Mouse (Mus musculus) stomach, embryonic 15.5 days (tissue): ENCODE results near the gene Trpc6. TPM values are rescaled to one million over a fixed set of nuclear protein-coding genes. Genes with fewer than 3 reads are reported as not detected.

Source experiments
- ATAC-seq: fragments of 200-750 bp; cut with Nextera tagmentation; 2 replicates; pipeline ENCODE4 v1.8.0; 2017; ENCODE audit warnings: low read depth, moderate number of reproducible peaks, moderate TSS enrichment; ENCODE audit not compliant: insufficient read depth, low FRiP score
- H3K27ac ChIP-seq: fragments of 300-500 bp; sonication (generic); 2 replicates; pipeline ENCODE4 v1.5.1; 2015; ENCODE audit warnings: mild to moderate bottlenecking, inconsistent platforms
- H3K27me3 ChIP-seq: fragments of 300-500 bp; sonication (generic); replicated peaks from 2 replicates; pipeline ENCODE4 v1.6.1; 2015; ENCODE audit warnings: inconsistent platforms
- H3K36me3 ChIP-seq: fragments of 300-500 bp; sonication (generic); 2 replicates; pipeline ENCODE4 v1.6.1; 2015; ENCODE audit warnings: inconsistent platforms
- H3K4me1 ChIP-seq: fragments of 300-500 bp; sonication (generic); 2 replicates; pipeline ENCODE4 v1.6.1; 2015; ENCODE audit warnings: inconsistent platforms
- H3K4me2 ChIP-seq: fragments of 300-500 bp; sonication (generic); 2 replicates; pipeline ENCODE4 v1.6.1; 2015; ENCODE audit warnings: mild to moderate bottlenecking, inconsistent platforms
- H3K4me3 ChIP-seq: fragments of 300-500 bp; sonication (generic); replicated peaks from 2 replicates; pipeline ENCODE4 v1.5.1; 2015; ENCODE audit warnings: inconsistent platforms
- H3K9ac ChIP-seq: fragments of 300-500 bp; sonication (generic); 2 replicates; pipeline ENCODE4 v1.6.1; 2015; ENCODE audit warnings: inconsistent platforms
- H3K9me3 ChIP-seq: fragments of 300-500 bp; sonication (generic); 2 replicates; pipeline ENCODE4 v1.6.1; 2016; ENCODE audit warnings: inconsistent platforms
- WGBS: fragments of 180-500 bp; shearing (Covaris S2); methylation state at CpG from one replicate; pipeline ENCODE4 v1.1.7; 2015; 5-methylcytosine and 5-hydroxymethylcytosine counted together
- polyA plus RNA-seq: library from polyadenylated mRNA; unstranded; fragments of >200 nt; fragmentation: Nextera tagmentation; extraction: Ambion mirVana; gene quantifications from 2 replicates; pipeline ENCODE4 v1.2.1, GENCODE M21; 2015

The Trpc6 gene
- polyA plus RNA-seq, 1 experiment from 2014 or later, result 2.9 TPM

- Histone ChIP-seq H3K4me3 (no peak overlapping the region), H3K9me3 (no peaks in the 10 kb centered on the region), H3K4me1 (no peaks in the 10 kb centered on the region), H3K9ac (no peak overlapping the region), H3K4me2 (no peak overlapping the region), H3K36me3 (no peaks in the 10 kb centered on the region), H3K27me3 (no peaks in the 10 kb centered on the region), H3K27ac (no peak overlapping the region)
- WGBS, result 53% methylated on average over 1 of the region's 1 CpGs
- ATAC-seq, result no peak
Measured at GRCm38 (mm10) chr9:8676607-8677006, 132.7 kb downstream of the Trpc6 start.

DNA sequence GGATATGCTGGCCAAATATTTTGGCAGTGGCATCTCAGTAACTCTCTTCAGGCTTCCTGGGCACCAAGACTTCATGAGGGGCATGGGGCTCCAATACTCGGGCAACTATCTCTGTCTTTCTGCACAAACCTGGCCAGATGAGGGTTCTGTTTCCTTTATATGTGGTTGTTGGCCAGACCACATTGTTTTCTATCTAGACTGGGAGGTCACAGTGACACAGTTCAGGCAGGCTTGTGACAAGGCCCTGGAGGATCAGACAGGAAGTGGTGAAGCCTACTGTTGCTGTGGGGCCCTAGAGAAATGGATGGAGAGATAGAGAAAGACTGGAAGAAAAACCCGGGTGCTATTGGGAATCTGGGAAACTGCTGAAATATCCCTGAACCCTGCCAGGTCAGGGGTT is 149.2 kb downstream of the Trpc6 start:
- H3K4me2 ChIP-seq, result no peak overlapping the region
- H3K9ac ChIP-seq, result no peak overlapping the region
- no peaks in the 10 kb centered on the region for H3K27me3 ChIP-seq
- H3K36me3 ChIP-seq, result no peaks in the 10 kb centered on the region
- no peaks in the 10 kb centered on the region for H3K9me3 ChIP-seq
- WGBS, result 81% methylated on average over 2 of the region's 2 CpGs
- H3K4me3 ChIP-seq, result no peak overlapping the region
- H3K27ac ChIP-seq, result no peak overlapping the region
- no peaks in the 10 kb centered on the region for H3K4me1 ChIP-seq
- ATAC-seq, result no peak

DNA sequence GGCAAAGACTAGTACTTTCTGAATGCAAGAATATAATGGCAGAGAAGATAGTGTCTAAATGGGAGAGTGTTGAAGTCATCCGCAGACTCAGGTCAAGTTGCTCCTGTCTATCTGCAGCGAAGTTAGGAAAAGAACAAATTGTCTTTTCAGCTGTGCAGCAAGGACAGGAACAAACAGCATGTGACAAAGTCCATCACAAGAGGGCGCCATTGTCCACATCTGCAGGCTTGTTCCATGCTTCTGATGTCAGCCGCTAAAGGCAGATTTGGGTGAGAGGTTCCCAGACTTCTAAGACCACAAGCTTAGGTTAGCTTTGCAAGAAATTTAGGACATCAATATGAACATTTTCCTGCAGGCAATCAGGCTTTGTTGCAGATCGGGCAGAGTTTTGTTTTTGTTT is 156.7 kb downstream of the Trpc6 start:
- no peaks in the 10 kb centered on the region for H3K4me1 ChIP-seq
- no peak overlapping the region for H3K4me2 ChIP-seq
- H3K27me3 ChIP-seq, result no peaks in the 10 kb centered on the region
- no peaks in the 10 kb centered on the region for H3K36me3 ChIP-seq
- no peak overlapping the region for H3K27ac ChIP-seq
- WGBS, result 23% methylated on average over 5 of the region's 5 CpGs
- H3K4me3 ChIP-seq, result no peak overlapping the region
- no peak overlapping the region for H3K9ac ChIP-seq
- ATAC-seq, result no peak
- H3K9me3 ChIP-seq, result no peaks in the 10 kb centered on the region

- H3K27ac ChIP-seq, result no peak overlapping the region
- no peak for ATAC-seq
Measured at GRCm38 (mm10) chr9:8703516-8703915, 159.6 kb downstream of the Trpc6 start.

DNA sequence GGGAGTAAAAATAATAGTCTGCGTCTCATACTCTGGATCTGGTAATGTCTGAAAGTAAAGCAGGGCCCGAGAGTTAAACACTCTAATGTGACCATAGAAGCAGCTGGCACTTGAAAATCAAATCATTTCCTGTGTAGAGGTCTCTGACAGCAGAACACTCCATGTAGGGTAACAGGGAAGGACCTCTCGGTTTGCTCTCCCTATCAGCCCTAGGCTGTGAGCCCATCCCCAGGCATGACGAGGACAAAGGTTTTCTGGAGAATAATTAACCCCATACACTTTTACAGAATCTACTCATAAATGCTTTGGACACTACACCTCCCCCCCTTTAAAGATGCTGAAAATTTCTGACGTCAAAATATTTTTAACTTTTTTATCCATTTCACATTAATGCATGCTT is 160.0 kb downstream of the Trpc6 start:
- no peaks in the 10 kb centered on the region for H3K9me3 ChIP-seq
- H3K27me3 ChIP-seq, result no peaks in the 10 kb centered on the region
- H3K4me3 ChIP-seq, result no peak overlapping the region
- WGBS, result 41% methylated on average over 5 of the region's 5 CpGs
- H3K4me2 ChIP-seq, result no peak overlapping the region
- no peaks in the 10 kb centered on the region for H3K36me3 ChIP-seq
- ATAC-seq, result peak; percentile 10; the same call in 1 of the 2 replicates
- no peak overlapping the region for H3K9ac ChIP-seq
- H3K4me1 ChIP-seq, result no peaks in the 10 kb centered on the region
- H3K27ac ChIP-seq, result no peak overlapping the region

More at GRCm38 (mm10) chr9:8703516-8703915, 159.6 kb downstream of the Trpc6 start:
- Histone ChIP-seq H3K27me3 (no peaks in the 10 kb centered on the region), H3K4me2 (no peak overlapping the region), H3K9ac (no peak overlapping the region), H3K9me3 (no peaks in the 10 kb centered on the region), H3K36me3 (no peaks in the 10 kb centered on the region), H3K4me3 (no peak overlapping the region), H3K4me1 (no peaks in the 10 kb centered on the region)
- 70% methylated on average over 1 of the region's 1 CpGs for WGBS

- Histone ChIP-seq H3K9me3 (no peaks in the 10 kb centered on the region), H3K27me3 (no peaks in the 10 kb centered on the region), H3K4me1 (no peaks in the 10 kb centered on the region), H3K4me2 (no peak overlapping the region), H3K36me3 (no peaks in the 10 kb centered on the region), H3K9ac (no peak overlapping the region), H3K27ac (no peak overlapping the region), H3K4me3 (no peak overlapping the region)
- 44% methylated on average over 3 of the region's 3 CpGs for WGBS
- peak; percentile 65; the same call in 1 of the 2 replicates for ATAC-seq
Measured at GRCm38 (mm10) chr9:8710052-8710739, 166.3 kb downstream of the Trpc6 start.

DNA sequence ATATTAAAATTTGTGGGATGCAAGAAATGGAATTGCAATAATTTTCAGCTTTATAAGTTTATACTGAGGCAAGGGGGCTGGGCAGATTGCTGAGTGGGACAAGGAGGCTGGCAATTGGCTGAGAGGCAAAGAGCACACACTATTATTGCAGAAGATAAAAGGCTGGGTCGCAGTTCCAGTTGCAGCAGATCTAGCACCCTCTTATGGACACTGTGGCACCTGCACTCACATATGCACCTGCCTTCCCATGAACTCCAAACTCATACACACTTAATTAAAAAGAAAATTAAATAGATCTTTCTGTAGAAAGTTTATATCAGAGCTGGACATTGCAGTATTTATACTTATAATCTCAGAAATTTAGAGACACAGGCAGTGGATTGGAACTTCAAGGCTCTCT is 175.1 kb downstream of the Trpc6 start:
- H3K9ac ChIP-seq, result no peak overlapping the region
- WGBS, result 53% methylated on average over 1 of the region's 1 CpGs
- ATAC-seq, result no peak
- no peaks in the 10 kb centered on the region for H3K27me3 ChIP-seq
- no peak overlapping the region for H3K4me2 ChIP-seq
- no peaks in the 10 kb centered on the region for H3K36me3 ChIP-seq
- H3K9me3 ChIP-seq, result no peaks in the 10 kb centered on the region
- no peak overlapping the region for H3K27ac ChIP-seq
- H3K4me3 ChIP-seq, result no peak overlapping the region
- no peaks in the 10 kb centered on the region for H3K4me1 ChIP-seq

- ATAC-seq, result no peak
- 75% methylated on average over 3 of the region's 3 CpGs for WGBS
- H3K4me3 ChIP-seq, result no peak overlapping the region
- no peaks in the 10 kb centered on the region for H3K4me1 ChIP-seq
- H3K9me3 ChIP-seq, result no peaks in the 10 kb centered on the region
- H3K9ac ChIP-seq, result no peak overlapping the region
- no peak overlapping the region for H3K4me2 ChIP-seq
- H3K36me3 ChIP-seq, result no peaks in the 10 kb centered on the region
- H3K27me3 ChIP-seq, result no peaks in the 10 kb centered on the region
- H3K27ac ChIP-seq, result no peak overlapping the region
Measured at GRCm38 (mm10) chr9:8729056-8729455, 185.1 kb downstream of the Trpc6 start.
